Mouse (Mus musculus): ENCODE measurements around the gene Gm42957.
"Not testable (repeated sequence)": the region's sequence is repeated elsewhere in the genome, so short reads cannot be mapped to it uniquely, and the experiment has no call there.

Gene Gm42957

GRCm38 (mm10) chr3:96634928-96635879, at the start of gene Gm42957, which contains the start of gene Pex11b:
Gene Gm42957 (plus strand): TSS chr3:96635474.
Gene Pex11b (plus strand): TSS chr3:96635376.
- DNase-seq, result peak; percentile 87

GRCm38 (mm10) chr3:96590657-96591056, 44.6 kb upstream of the Gm42957 start:
- DNase-seq, result no peak

DNA sequence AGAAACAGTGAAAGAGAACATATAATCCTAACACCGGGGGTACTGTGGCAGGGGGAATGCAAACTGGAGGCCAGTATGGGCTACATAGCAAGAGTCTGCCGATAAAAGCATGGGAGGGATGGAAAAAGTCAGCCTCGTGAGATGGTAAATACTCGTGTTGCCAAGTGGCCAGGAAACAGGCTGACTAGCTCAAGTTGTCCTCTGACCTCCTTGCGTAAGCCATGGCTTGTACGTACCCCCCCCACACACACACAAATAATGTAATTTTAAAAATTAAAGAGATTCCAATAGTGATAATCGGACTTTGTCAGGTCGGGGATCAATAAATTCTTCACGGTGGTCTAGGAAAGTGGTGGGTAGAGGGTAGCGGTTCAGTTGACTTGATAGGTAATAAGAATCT, 41.9 kb upstream of the Gm42957 start:
- peak; percentile 48 for DNase-seq

- peak; percentile 95 for DNase-seq
Measured at GRCm38 (mm10) chr3:96593790-96594560, 41.3 kb upstream of the Gm42957 start, which contains the start of gene Polr3gl. Gene Polr3gl (minus strand): TSS chr3:96594181.

GRCm38 (mm10) chr3:96594851-96595250, 40.4 kb upstream of the Gm42957 start:
- no peak for DNase-seq

DNA sequence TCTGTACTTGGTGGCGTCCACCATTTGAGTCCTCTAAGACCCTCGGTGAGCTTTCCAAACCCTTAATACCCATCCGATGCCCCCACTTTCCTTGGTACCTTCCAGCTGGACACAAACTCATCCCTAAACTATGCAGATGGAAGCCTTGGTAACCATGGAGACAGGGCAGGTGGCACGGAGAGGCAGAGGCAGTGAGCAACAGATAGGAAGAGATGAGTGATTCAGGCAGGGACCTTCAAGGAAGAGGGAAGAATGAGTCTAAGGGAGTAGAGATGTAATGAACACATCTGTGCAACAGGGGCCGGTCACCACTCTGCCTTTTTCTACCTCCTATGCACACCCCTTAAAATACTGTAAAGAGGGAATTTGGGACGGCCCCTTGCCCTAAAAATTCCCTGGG, 39.6 kb upstream of the Gm42957 start:
- DNase-seq, result no peak

- peak; percentile 22 for DNase-seq
Measured at GRCm38 (mm10) chr3:96596228-96596707, 39.0 kb upstream of the Gm42957 start, which contains the start of gene Ankrd34a. Gene Ankrd34a (plus strand): TSS chr3:96596636.

DNA sequence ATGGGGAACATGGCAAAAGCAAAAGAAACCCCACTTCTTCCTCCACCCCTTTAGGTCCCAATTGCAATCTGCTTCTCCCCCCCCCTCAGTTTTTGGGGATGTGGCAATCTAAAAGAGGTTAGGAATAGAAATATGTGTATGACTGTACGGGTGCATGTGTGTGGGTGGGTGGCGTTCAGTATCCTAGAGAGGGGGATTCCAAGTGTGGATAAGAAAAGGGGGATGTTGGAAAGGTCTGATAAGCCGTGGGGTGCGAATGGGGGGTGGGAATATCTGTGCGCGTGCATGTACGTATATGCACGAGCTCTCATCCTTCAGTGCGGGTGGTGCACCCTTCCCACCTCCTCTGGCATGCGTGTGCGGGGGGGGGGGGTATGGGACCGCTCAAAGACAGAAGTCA, 38.4 kb upstream of the Gm42957 start:
- DNase-seq, result no peak

GRCm38 (mm10) chr3:96597435-96597891, 37.8 kb upstream of the Gm42957 start:
- no peak for DNase-seq

GRCm38 (mm10) chr3:96598156-96599068, 36.9 kb upstream of the Gm42957 start:
- peak; percentile 47 for DNase-seq

GRCm38 (mm10) chr3:96599069-96599393, 36.2 kb upstream of the Gm42957 start:
- DNase-seq, result no peak

DNA sequence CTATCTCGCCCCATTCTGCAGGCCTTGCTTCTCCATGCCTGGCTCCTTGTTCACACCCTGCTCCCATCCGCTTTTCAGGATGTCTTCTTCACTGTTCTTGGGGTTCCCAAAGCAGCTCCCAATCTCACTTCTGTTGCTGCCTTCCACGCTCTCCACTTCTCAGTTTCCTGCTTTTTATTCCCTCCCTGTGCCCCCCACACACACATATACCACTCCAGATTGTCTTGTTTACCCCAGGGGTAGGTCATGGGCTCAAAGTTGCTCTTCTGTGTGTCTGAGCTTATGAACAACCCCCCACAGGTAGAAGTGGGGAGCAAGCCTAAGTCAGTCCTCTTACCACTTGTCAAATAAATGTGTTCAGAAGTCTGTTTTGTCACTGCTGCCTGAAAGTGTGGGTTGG, 35.9 kb upstream of the Gm42957 start:
- no peak for DNase-seq

DNA sequence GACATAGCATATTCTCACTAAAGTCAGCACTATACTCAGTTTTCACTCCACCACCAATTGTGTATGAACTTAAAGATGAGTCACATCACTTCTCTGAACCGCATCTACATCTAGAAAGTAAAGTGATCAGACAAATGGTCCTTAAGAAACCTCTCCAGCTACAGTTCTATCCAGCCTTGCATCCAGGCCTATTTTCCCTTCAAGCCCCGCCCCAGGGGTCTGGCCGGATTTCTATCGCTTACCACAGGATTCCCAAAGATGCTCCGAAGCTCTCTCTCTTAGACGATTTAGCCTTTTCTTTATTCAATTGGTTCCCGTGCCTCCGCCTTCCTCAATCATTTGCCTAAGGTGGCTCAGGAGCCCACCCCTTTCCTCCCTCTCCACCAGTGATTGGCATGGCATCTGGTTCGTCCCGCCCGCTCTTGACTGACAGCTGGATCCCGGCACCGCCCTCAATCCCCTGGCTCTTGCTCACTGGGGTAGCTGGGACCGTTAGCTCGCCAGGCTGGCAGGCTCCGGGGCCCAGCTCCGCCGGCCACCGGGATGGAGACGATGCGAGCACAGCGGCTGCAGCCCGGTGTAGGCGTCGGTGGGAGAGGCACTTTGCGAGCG, 34.5 kb upstream of the Gm42957 start, which contains the start of gene Lix1l:
Gene Lix1l (plus strand): TSS at position 511 of the 612 bp plus-strand sequence.
- peak; percentile 93 for DNase-seq

- peak; percentile 54 for DNase-seq
Measured at GRCm38 (mm10) chr3:96601251-96601787, 34.0 kb upstream of the Gm42957 start.

DNA sequence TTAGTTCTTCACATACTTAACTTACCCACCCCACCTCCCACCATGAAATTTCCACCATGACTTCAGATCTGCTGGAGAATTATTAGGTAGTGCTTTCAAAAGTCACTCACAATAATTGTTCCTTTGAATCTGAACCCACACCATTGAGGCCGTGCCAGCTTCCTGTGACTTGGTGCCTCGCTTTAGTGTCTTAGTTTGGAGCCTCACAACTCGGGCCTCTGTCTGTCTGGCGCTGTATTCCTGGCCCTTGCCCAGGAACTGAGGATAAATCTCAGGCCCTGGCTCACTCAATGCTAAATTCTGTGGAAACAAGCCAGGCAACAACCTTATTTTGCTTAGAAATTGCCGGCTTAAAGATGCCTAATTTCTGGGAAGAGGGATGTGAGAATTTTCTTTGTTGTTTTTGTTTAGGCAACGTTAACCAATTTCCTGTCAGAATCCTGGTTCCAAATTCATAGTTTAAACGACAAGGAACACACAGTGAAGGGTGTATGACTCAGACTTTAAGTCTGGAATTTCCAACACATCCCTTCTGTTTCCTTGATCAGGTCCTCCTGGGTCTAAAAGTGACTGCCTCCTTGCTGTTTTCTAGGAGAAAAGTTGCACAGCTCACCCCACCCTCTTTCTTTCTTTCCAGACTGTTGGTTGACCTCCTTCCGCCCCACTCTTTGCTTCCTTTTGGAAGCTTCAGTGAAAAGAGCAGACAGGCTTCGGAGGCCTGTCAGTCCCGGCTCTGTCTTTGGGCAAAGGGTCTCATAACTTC, 33.2 kb upstream of the Gm42957 start:
- DNase-seq, result peak; percentile 14

GRCm38 (mm10) chr3:96602704-96603084, 32.6 kb upstream of the Gm42957 start:
- no peak for DNase-seq

GRCm38 (mm10) chr3:96603311-96603710, 32.0 kb upstream of the Gm42957 start:
- no peak for DNase-seq

DNA sequence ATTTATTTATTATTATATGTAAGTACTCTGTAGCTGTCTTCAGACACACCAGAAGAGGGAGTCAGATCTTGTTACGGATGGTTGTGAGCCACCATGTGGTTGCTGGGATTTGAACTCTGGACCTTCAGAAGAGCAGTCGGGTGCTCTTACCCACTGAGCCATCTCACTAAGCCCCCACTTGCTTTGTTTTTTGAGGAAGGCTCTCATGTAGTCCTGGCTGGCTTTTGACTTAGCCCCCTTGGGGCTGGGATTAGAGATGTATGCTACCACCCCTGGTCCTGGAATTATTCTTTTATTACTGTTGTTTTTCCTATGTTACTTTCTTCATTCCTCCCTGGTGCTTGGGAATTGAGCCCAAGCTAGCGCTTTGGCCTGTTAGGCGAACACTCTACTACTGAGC, 29.3 kb upstream of the Gm42957 start:
- not testable (repeated sequence) for DNase-seq

GRCm38 (mm10) chr3:96606618-96607017, 28.7 kb upstream of the Gm42957 start:
- DNase-seq, result no peak

GRCm38 (mm10) chr3:96617941-96618340, 17.3 kb upstream of the Gm42957 start:
- no peak for DNase-seq

DNA sequence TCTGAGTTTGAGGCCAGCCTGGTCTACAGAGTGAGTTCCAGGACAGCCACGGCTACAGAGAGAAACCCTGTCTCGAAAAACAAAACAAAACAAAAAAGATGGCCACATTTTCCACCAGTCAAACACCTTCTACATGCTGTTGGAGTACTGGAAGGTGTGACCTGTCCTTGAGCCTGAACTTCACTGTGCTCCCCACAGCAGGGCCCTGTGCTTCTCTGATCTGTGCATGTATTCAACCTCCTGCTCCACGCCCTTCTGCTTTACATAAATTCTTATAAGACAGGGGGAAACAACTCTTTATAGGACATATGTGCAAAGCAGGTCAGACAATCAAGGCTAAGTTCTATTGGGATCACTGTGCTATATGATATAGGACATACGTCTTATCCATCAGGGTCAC, 12.1 kb upstream of the Gm42957 start:
- DNase-seq, result no peak

Data from kidney, adult 11 months (tissue).